Mouse (Mus musculus): ENCODE results near the gene Tigd3. TPM values are rescaled to one million over a fixed set of nuclear protein-coding genes. Genes with fewer than 3 reads are reported as not detected.

Tigd3 gene
- polyA plus RNA-seq, 1 experiment from 2014 or later: 9.5 TPM

DNA sequence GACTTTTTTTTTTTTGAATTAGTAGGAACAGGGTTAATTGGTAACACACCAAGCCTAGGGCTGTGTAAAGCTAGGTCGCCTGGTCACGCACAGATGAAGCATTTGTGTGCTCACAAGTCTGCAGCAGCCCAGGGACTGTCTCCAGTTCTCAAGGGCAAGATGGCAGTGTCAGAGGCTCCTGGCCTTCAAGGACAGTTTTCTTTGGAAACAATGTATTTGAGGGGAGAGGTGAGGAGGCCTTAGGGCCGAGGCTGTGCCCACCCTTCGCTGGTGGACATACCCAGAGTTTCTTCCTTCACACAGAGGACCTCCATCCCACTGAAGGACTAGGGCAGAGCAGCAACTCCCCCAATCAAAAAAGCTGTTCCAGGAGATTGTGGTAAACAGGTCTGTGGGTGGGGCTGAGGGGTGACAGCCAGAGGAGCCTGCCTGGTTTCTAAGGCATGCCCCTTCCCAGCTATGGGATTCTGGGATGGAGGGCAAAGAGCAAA lies 46.6 kb downstream of the Tigd3 start:
- no peaks in the 10 kb centered on the region for H3K9me3 ChIP-seq (replicated peaks)
- H3K4me1 ChIP-seq: peaks cover 89% of the 10 kb centered on the region
- WGBS: 53% methylated on average over 4 of the region's 4 CpGs
- peaks cover 9% of the 10 kb centered on the region for H3K36me3 ChIP-seq
- peak overlapping the region; percentile 49 for H3K4me3 ChIP-seq
- no peaks in the 10 kb centered on the region for H3K27me3 ChIP-seq (ENCODE audit: low read depth, poor library complexity, severe bottlenecking)
- peak overlapping the region; percentile 95 for H3K27ac ChIP-seq (replicated peaks)
- no peak for DNase-seq (ENCODE audit: low spot score)

DNA sequence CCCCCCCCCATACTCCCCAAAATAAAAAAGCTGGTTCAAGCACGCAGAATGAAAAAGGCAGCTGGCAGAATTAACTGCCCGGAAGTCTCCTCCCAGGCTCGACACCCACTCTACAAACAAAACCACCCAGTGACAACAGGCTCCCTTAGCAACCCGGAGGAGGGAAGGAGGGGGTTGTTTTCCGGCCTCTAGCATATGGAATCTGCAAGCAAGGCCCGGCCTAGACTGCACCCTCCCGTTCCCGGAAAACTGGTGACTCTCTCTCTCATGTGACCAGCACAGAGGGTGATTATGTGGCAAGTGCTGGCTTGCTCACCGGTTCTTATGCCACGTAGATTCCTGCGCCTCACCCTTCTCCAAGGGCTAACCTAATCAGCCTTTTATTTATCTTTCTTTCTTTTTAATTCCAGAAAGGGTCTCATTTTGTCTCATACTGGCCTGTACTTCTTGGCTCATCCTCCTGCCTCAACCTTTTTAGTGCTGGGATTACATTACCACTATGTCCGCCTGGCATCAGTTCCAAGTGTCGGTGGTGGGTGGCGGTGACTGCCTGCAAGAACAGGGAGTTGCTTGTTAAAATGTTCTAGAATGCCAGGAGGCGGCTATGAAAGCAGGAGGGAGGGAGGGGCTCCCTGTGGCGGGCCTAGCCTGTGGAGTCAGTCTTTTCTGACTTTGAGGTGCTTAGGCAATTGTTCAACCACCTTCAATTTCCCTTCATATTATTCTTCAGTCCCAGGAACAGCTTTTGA lies 47.2 kb downstream of the Tigd3 start:
- H3K9me3 ChIP-seq (replicated peaks): no peaks in the 10 kb centered on the region
- peak overlapping the region; percentile 95 for H3K27ac ChIP-seq (replicated peaks)
- H3K27me3 ChIP-seq (ENCODE audit: low read depth, poor library complexity, severe bottlenecking): no peaks in the 10 kb centered on the region
- peak overlapping the region; percentile 49 for H3K4me3 ChIP-seq
- H3K4me1 ChIP-seq: peaks cover 93% of the 10 kb centered on the region
- peaks cover 3% of the 10 kb centered on the region for H3K36me3 ChIP-seq
- WGBS: 6% methylated on average over 16 of the region's 16 CpGs
- DNase-seq (ENCODE audit: low spot score): peak; percentile 89

DNA sequence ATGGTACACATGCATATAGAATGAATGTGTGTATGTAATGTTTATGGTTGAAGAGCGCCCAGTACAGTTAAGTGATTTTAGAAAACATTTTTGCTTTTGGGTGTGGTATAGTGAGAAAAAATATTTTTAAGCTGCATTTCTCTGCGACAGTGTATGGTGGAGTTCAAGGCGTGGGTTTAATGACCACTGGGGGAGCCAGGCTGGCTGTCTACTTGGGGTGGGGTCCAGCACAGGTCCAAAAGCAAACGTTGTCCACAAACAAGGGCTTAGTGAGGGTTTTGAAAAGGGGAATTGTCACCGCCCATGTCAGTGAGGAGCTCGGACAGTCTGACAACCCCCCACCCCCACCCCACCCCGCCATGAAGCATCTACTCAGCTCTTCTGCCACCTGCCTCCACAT lies 47.8 kb downstream of the Tigd3 start:
- 1% methylated on average over 7 of the region's 7 CpGs for WGBS
- Histone ChIP-seq H3K36me3 (no peaks in the 10 kb centered on the region; the same call in 1 of the 2 replicates), H3K4me3 (peak overlapping the region; percentile 49), H3K4me1 (peaks cover 93% of the 10 kb centered on the region), H3K27ac (replicated peaks) (peak overlapping the region; percentile 95), H3K9me3 (replicated peaks) (no peaks in the 10 kb centered on the region), H3K27me3 (ENCODE audit: low read depth, poor library complexity, severe bottlenecking) (no peaks in the 10 kb centered on the region)
- DNase-seq (ENCODE audit: low spot score): no peak

DNA sequence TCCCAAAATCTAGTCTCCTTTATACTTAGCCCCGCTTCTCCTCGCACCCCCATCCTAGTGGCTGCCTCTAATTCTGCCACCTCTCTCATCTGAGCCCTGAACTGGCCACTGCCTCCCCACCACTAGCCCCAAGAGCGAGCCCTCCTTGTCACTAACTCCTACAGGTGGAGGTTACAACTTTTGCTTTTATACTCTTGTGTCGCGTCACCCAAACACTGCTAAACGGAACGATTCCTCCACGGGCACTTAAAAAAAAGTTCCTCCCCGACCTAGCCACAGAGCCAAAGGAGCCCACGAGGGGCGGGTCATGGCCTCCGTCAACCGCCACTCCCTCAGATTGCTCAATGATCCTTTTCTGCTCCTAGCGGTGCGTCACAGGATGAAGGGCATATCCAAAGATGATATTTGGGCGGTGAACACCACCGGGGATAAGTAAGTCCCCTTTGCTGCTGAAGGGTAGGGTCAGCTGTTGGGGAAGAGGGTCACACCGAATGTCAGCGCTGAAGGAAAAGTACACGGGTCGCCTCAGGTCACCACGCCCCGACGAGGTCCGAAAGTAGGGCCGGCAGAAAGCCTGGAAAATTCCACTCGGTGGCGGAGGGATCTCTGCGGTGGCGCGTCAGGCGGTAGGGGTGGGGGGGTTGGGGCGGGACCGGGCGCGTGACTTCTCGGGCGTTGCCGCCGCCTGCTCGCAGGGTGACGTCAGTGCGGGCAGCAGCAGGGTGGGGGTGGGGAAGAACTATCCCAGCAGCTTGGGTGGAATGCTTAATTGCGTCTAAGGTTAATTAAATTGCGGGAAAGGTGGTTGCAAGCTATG lies 48.4 kb downstream of the Tigd3 start:
- Histone ChIP-seq H3K27ac (replicated peaks) (peak overlapping the region; percentile 95), H3K4me1 (peaks cover 99% of the 10 kb centered on the region), H3K4me3 (peak overlapping the region; percentile 49), H3K9me3 (replicated peaks) (no peaks in the 10 kb centered on the region), H3K27me3 (ENCODE audit: low read depth, poor library complexity, severe bottlenecking) (no peaks in the 10 kb centered on the region), H3K36me3 (no peaks in the 10 kb centered on the region)
- 7% methylated on average over 45 of the region's 45 CpGs for WGBS
- DNase-seq (ENCODE audit: low spot score): peak; percentile 95

DNA sequence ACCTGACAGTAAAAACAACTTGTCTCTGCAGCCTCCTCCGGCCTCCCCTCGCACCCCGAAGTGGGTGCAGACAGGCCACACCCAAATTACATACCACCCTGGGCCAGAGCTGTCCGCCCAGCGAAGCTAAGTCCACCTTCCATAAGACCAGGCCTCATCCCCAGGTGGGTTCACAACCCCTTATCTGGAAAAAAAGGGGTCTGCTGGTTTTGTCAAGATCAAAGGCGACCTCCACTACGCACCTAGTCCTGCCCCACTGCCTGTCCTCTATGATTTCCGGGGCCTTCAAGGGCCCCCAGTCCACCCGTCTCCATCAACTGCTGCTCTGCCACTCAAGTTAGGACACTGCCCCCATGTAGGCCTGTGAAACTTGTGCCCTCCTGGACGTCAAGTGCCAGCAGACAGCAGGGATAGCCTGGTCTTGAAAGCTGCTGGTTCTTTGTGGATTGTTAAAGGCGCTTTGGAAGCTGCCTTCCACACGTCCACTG lies 49.1 kb downstream of the Tigd3 start:
- Histone ChIP-seq H3K4me3 (peak overlapping the region; percentile 49), H3K36me3 (no peaks in the 10 kb centered on the region), H3K27ac (replicated peaks) (peak overlapping the region; percentile 95), H3K9me3 (replicated peaks) (no peaks in the 10 kb centered on the region), H3K4me1 (peaks cover 99% of the 10 kb centered on the region), H3K27me3 (ENCODE audit: low read depth, poor library complexity, severe bottlenecking) (no peaks in the 10 kb centered on the region)
- DNase-seq (ENCODE audit: low spot score): no peak
- 82% methylated on average over 12 of the region's 12 CpGs for WGBS

DNA sequence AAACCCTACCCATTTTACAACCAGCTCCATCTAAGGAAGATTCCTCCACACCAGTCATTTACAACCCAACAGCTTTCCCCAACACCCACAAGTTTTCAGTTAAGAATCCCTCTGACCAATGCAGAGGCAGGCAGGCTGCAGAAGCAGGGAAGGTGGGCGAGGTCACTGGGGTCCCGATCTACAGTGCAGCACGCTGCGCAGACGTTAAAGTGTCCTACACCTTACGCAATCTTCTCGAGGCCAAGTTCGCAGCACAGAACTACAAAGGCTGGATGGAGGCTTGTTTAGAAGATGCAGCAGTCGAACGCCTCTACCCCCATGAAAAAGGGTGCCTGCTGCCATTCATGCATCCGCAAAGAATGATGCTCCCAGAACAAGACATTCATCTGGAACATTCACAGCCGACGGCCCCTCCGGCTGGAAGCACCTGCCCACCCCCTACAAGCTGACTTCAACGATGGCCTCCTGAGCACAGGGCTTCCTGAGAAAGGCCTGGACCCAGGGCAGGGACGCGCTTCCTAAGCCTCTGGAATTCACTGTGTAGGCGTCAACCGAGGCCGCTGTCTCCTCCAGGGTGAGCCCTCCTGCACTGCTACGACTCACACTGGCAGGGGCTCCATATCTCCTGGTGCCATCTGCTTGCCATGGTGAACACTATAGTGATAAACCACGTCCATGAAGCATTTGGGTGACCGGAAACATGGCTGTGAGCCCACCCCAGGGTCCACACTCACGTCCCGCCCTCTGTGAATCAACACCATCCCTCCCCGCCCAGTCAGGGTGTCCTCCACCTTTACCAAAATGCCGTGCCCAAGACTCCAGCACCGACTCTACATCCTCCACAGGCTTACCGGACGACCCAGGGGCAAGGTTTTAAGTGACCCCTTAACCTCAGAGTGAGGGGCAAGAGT lies 49.9 kb downstream of the Tigd3 start:
- H3K27ac ChIP-seq (replicated peaks): peak overlapping the region; percentile 95
- H3K9me3 ChIP-seq (replicated peaks): no peaks in the 10 kb centered on the region
- peaks cover 97% of the 10 kb centered on the region for H3K4me1 ChIP-seq
- peak overlapping the region; percentile 49 for H3K4me3 ChIP-seq
- WGBS: 83% methylated on average over 30 of the region's 30 CpGs
- H3K36me3 ChIP-seq: no peaks in the 10 kb centered on the region
- no peak for DNase-seq (ENCODE audit: low spot score)
- H3K27me3 ChIP-seq (ENCODE audit: low read depth, poor library complexity, severe bottlenecking): no peaks in the 10 kb centered on the region

DNA sequence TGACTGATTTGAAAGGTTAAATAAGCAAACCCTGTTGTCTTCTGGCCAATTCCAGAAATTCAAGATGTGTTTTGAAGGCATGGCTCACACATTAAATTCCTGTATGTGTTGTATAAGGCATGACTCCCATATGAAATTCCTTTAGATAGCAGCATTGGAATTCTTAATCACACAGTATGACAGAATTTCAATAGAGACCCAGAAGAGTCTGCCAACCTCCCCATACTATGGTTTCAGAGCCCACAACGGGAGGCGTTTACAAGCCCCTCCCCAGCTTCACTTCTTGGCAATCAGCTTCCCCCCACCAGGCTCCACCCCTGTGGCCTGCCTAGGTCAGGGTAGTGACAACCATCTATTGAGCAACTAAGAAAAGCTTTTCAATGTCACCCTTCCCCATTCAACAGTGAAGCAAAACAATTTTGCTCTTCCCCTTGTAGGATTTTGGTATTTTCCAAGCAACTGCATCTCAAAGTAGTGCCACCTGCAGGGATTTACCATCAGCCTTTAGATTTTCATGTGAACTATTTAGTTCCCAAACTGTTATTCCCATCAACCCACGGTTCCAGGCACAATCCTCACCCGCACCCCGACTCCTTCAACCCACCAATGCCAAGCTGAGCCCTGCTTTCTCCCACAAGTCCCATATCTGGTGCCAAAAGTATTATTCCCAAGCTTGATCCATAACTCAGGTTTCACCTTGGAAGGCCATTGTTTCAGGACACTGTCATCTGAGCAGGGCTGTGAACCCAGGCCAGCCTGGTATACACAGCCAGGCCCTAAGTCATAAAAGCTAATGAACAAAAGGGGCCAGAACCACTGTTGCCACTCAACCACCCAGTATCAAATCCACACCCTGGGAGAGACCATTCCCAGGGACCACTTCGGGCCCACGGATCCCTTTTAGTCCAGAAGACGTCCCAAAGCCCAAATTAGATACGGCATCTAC lies 50.9 kb downstream of the Tigd3 start:
- H3K9me3 ChIP-seq (replicated peaks): no peaks in the 10 kb centered on the region
- H3K27ac ChIP-seq (replicated peaks): peak overlapping the region; percentile 95
- no peak for DNase-seq (ENCODE audit: low spot score)
- peak overlapping the region; percentile 12; the same call in 1 of the 2 replicates for H3K4me3 ChIP-seq
- peaks cover 93% of the 10 kb centered on the region for H3K4me1 ChIP-seq
- H3K36me3 ChIP-seq: no peaks in the 10 kb centered on the region
- no peaks in the 10 kb centered on the region for H3K27me3 ChIP-seq (ENCODE audit: low read depth, poor library complexity, severe bottlenecking)
- 73% methylated on average over 9 of the region's 9 CpGs for WGBS

DNA sequence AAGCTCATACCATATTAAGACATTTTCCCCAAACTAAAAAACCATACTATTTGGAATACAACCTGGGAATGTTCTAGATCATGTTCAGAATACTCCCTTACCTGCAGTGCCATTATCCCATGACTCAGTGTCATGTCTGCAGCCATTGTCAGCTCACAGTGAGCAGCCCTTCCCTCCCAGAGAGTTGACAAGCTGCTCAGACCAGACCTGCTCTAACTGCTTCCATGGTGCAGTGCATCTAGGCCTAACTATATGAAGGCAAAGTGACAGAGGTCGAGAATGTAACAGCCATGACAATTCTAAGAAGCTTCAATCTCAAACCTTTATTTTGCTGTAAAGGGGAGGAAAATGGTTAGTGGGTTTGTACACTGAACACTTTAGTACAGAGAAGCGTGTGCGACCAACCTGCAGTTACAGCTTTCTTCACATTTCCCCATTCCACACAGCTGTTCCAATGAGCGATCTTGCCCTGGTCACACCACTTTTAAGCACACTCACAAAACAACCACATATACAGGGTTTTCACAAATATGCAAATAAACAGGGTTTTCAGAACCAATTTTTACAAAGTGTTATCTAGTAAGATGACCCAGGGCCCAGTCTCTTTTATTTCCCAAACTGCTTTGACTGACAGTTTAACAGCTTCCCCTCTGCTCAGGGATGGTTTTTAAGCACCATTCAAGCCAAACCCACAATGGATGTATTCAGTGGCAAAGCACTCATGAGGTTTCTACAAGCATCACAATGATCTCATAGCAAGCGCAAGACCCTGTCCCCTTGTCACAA lies 51.8 kb downstream of the Tigd3 start:
- no peaks in the 10 kb centered on the region for H3K27me3 ChIP-seq (ENCODE audit: low read depth, poor library complexity, severe bottlenecking)
- H3K4me3 ChIP-seq: no peak overlapping the region
- H3K27ac ChIP-seq (replicated peaks): peak overlapping the region; percentile 95
- no peaks in the 10 kb centered on the region for H3K36me3 ChIP-seq
- no peaks in the 10 kb centered on the region for H3K9me3 ChIP-seq (replicated peaks)
- H3K4me1 ChIP-seq: peaks cover 84% of the 10 kb centered on the region
- 78% methylated on average over 5 of the region's 5 CpGs for WGBS
- no peak for DNase-seq (ENCODE audit: low spot score)

DNA sequence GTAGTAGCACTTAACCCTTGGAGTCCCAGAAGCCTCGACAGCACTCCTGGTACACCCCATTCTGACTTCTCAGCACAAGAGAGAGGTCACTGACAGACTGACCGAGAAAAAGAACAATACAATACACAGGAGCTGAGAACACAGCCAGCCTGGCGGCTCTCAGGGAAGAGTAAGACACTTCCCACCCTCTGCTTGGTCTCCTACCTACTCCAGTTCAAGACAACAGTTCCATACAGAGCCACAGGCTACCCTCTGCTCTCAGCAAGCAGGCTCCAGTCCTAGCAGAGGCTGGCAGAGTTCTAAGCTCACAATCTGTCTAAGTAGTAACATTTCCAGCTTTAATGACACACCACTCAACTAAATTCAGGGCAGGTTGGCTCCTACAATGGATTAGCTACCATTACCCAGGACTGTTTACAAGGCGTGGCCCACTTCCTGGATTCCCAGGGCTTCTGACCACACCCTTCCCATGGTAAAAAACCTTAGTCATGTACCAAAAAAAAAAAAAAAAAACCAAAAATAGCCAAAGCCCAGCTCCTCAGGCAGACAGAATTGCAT lies 52.5 kb downstream of the Tigd3 start:
- 62% methylated on average over 4 of the region's 4 CpGs for WGBS
- no peak overlapping the region for H3K4me3 ChIP-seq
- no peaks in the 10 kb centered on the region for H3K27me3 ChIP-seq (ENCODE audit: low read depth, poor library complexity, severe bottlenecking)
- no peak for DNase-seq (ENCODE audit: low spot score)
- H3K9me3 ChIP-seq (replicated peaks): no peaks in the 10 kb centered on the region
- no peaks in the 10 kb centered on the region for H3K36me3 ChIP-seq
- peaks cover 82% of the 10 kb centered on the region for H3K4me1 ChIP-seq
- peak overlapping the region; percentile 72 for H3K27ac ChIP-seq (replicated peaks)
